Mouse (Mus musculus): ENCODE measurements around the gene Agtrap. TPM values are rescaled to one million over a fixed set of nuclear protein-coding genes. Genes with fewer than 3 reads are reported as not detected.
A peak's percentile ranks its signal among the peaks of the same experiment; 100 is the strongest.
"Not testable (repeated sequence)": the region's sequence is repeated elsewhere in the genome, so short reads cannot be mapped to it uniquely, and the experiment has no call there.

The Agtrap gene
- polyA plus RNA-seq, 1 experiment from 2014 or later, result 10.9 TPM

- Histone ChIP-seq H3K9me3 (ENCODE audit: control insufficient read depth, low read length) (no peaks in the 10 kb centered on the region), H3K9ac (ENCODE audit: low read depth, low read length) (no peak overlapping the region), H3K27ac (ENCODE audit: low read depth, low read length) (peak overlapping the region; percentile 33; the same call in 1 of the 2 replicates), H3K4me3 (ENCODE audit: low read depth, low read length) (no peak overlapping the region), H3K4me1 (replicated peaks; ENCODE audit: control insufficient read depth, insufficient read depth, low read length) (no peaks in the 10 kb centered on the region; the same call in none of the 2 replicates), H3K36me3 (ENCODE audit: control insufficient read depth, insufficient read depth, low read length) (no peaks in the 10 kb centered on the region), H3K4me2 (replicated peaks; ENCODE audit: low read depth, low read length) (no peak overlapping the region), H3K27me3 (ENCODE audit: control insufficient read depth, insufficient read depth, low read length) (no peaks in the 10 kb centered on the region)
- WGBS, result 82% methylated on average over 3 of the region's 3 CpGs
- DNase-seq (ENCODE audit: low spot score) (no peak), ATAC-seq (ENCODE audit: low FRiP score) (peak; percentile 4; the same call in 1 of the 2 replicates)
Observed at GRCm38 (mm10) chr4:148122694-148123066, 34.8 kb upstream of the Agtrap start.

GRCm38 (mm10) chr4:148121982-148122693 lies 34.3 kb upstream of the Agtrap start:
- Histone ChIP-seq H3K9me3 (ENCODE audit: control insufficient read depth, low read length) (no peaks in the 10 kb centered on the region), H3K9ac (ENCODE audit: low read depth, low read length) (no peak overlapping the region), H3K27me3 (ENCODE audit: control insufficient read depth, insufficient read depth, low read length) (no peaks in the 10 kb centered on the region), H3K27ac (ENCODE audit: low read depth, low read length) (peak overlapping the region; percentile 33; the same call in 1 of the 2 replicates), H3K4me1 (replicated peaks; ENCODE audit: control insufficient read depth, insufficient read depth, low read length) (no peaks in the 10 kb centered on the region; the same call in none of the 2 replicates), H3K36me3 (ENCODE audit: control insufficient read depth, insufficient read depth, low read length) (no peaks in the 10 kb centered on the region), H3K4me2 (replicated peaks; ENCODE audit: low read depth, low read length) (no peak overlapping the region), H3K4me3 (ENCODE audit: low read depth, low read length) (no peak overlapping the region)
- 5% methylated on average over 6 of the region's 6 CpGs for WGBS
- peak; percentile 88 for ATAC-seq (ENCODE audit: low FRiP score)
- DNase-seq (ENCODE audit: low spot score), result peak; percentile 48

- H3K27me3 ChIP-seq (ENCODE audit: control insufficient read depth, insufficient read depth, low read length), result no peaks in the 10 kb centered on the region
- no peak for DNase-seq (ENCODE audit: low spot score)
- no peak overlapping the region for H3K4me2 ChIP-seq (replicated peaks; ENCODE audit: low read depth, low read length)
- ATAC-seq (ENCODE audit: low FRiP score), result no peak
- H3K9me3 ChIP-seq (ENCODE audit: control insufficient read depth, low read length), result no peaks in the 10 kb centered on the region
- 89% methylated on average over 4 of the region's 4 CpGs for WGBS
- no peak overlapping the region for H3K9ac ChIP-seq (ENCODE audit: low read depth, low read length)
- no peaks in the 10 kb centered on the region; the same call in 1 of the 2 replicates for H3K4me1 ChIP-seq (replicated peaks; ENCODE audit: control insufficient read depth, insufficient read depth, low read length)
- H3K27ac ChIP-seq (ENCODE audit: low read depth, low read length), result no peak overlapping the region
- H3K4me3 ChIP-seq (ENCODE audit: low read depth, low read length), result no peak overlapping the region
- H3K36me3 ChIP-seq (ENCODE audit: control insufficient read depth, insufficient read depth, low read length), result no peaks in the 10 kb centered on the region
Observed at GRCm38 (mm10) chr4:148121362-148121761, 33.5 kb upstream of the Agtrap start.

GRCm38 (mm10) chr4:148120555-148120954 lies 32.7 kb upstream of the Agtrap start:
- Histone ChIP-seq H3K4me2 (replicated peaks; ENCODE audit: low read depth, low read length) (no peak overlapping the region), H3K4me3 (ENCODE audit: low read depth, low read length) (no peak overlapping the region), H3K9me3 (ENCODE audit: control insufficient read depth, low read length) (no peaks in the 10 kb centered on the region), H3K9ac (ENCODE audit: low read depth, low read length) (no peak overlapping the region), H3K27ac (ENCODE audit: low read depth, low read length) (no peak overlapping the region), H3K4me1 (replicated peaks; ENCODE audit: control insufficient read depth, insufficient read depth, low read length) (peaks cover 1% of the 10 kb centered on the region; the same call in 1 of the 2 replicates), H3K27me3 (ENCODE audit: control insufficient read depth, insufficient read depth, low read length) (no peaks in the 10 kb centered on the region), H3K36me3 (ENCODE audit: control insufficient read depth, insufficient read depth, low read length) (no peaks in the 10 kb centered on the region)
- no peak for ATAC-seq (ENCODE audit: low FRiP score)
- 83% methylated on average over 9 of the region's 9 CpGs for WGBS
- DNase-seq (ENCODE audit: low spot score), result no peak

GRCm38 (mm10) chr4:148119578-148119977 lies 31.7 kb upstream of the Agtrap start:
- not testable (repeated sequence) for H3K27ac ChIP-seq (ENCODE audit: low read depth, low read length); H3K36me3 ChIP-seq (ENCODE audit: control insufficient read depth, insufficient read depth, low read length); H3K4me1 ChIP-seq (replicated peaks; ENCODE audit: control insufficient read depth, insufficient read depth, low read length); H3K4me2 ChIP-seq (replicated peaks; ENCODE audit: low read depth, low read length); H3K9ac ChIP-seq (ENCODE audit: low read depth, low read length); DNase-seq (ENCODE audit: low spot score); H3K9me3 ChIP-seq (ENCODE audit: control insufficient read depth, low read length); H3K27me3 ChIP-seq (ENCODE audit: control insufficient read depth, insufficient read depth, low read length); ATAC-seq (ENCODE audit: low FRiP score); H3K4me3 ChIP-seq (ENCODE audit: low read depth, low read length)
- WGBS, result 89% methylated on average over 9 of the region's 9 CpGs

- Histone ChIP-seq H3K9ac (ENCODE audit: low read depth, low read length) (no peak overlapping the region), H3K9me3 (ENCODE audit: control insufficient read depth, low read length) (no peaks in the 10 kb centered on the region), H3K27ac (ENCODE audit: low read depth, low read length) (no peak overlapping the region), H3K27me3 (ENCODE audit: control insufficient read depth, insufficient read depth, low read length) (0 out of 2 replicates have a peak, but pooled peaks cover 3% of the 10 kb centered on the region), H3K36me3 (ENCODE audit: control insufficient read depth, insufficient read depth, low read length) (peaks cover 2% of the 10 kb centered on the region; the same call in 1 of the 2 replicates), H3K4me2 (replicated peaks; ENCODE audit: low read depth, low read length) (no peak overlapping the region), H3K4me1 (replicated peaks; ENCODE audit: control insufficient read depth, insufficient read depth, low read length) (peaks cover 8% of the 10 kb centered on the region), H3K4me3 (ENCODE audit: low read depth, low read length) (no peak overlapping the region)
- ATAC-seq (ENCODE audit: low FRiP score), result no peak
- DNase-seq (ENCODE audit: low spot score), result no peak
- 78% methylated on average over 4 of the region's 4 CpGs for WGBS
Observed at GRCm38 (mm10) chr4:148117392-148117791, 29.6 kb upstream of the Agtrap start.

- Histone ChIP-seq H3K36me3 (ENCODE audit: control insufficient read depth, insufficient read depth, low read length) (peaks cover 2% of the 10 kb centered on the region; the same call in 1 of the 2 replicates), H3K9me3 (ENCODE audit: control insufficient read depth, low read length) (no peaks in the 10 kb centered on the region), H3K9ac (ENCODE audit: low read depth, low read length) (no peak overlapping the region), H3K4me1 (replicated peaks; ENCODE audit: control insufficient read depth, insufficient read depth, low read length) (peaks cover 8% of the 10 kb centered on the region), H3K27ac (ENCODE audit: low read depth, low read length) (no peak overlapping the region), H3K4me3 (ENCODE audit: low read depth, low read length) (no peak overlapping the region), H3K4me2 (replicated peaks; ENCODE audit: low read depth, low read length) (no peak overlapping the region), H3K27me3 (ENCODE audit: control insufficient read depth, insufficient read depth, low read length) (0 out of 2 replicates have a peak, but pooled peaks cover 3% of the 10 kb centered on the region)
- ATAC-seq (ENCODE audit: low FRiP score), result no peak
- 79% methylated on average over 4 of the region's 4 CpGs for WGBS
- peak; percentile 38 for DNase-seq (ENCODE audit: low spot score)
Observed at GRCm38 (mm10) chr4:148116657-148117056, 28.8 kb upstream of the Agtrap start.

GRCm38 (mm10) chr4:148115467-148115866 lies 27.6 kb upstream of the Agtrap start:
- ATAC-seq (ENCODE audit: low FRiP score) (peak; percentile 36), DNase-seq (ENCODE audit: low spot score) (peak; percentile 61)
- peak overlapping the region; percentile 59; the same call in 1 of the 2 replicates for H3K9ac ChIP-seq (ENCODE audit: low read depth, low read length)
- H3K4me2 ChIP-seq (replicated peaks; ENCODE audit: low read depth, low read length), result no peak overlapping the region
- H3K9me3 ChIP-seq (ENCODE audit: control insufficient read depth, low read length), result no peaks in the 10 kb centered on the region
- peak overlapping the region; percentile 80; the same call in 1 of the 2 replicates for H3K27ac ChIP-seq (ENCODE audit: low read depth, low read length)
- H3K4me1 ChIP-seq (replicated peaks; ENCODE audit: control insufficient read depth, insufficient read depth, low read length), result peaks cover 8% of the 10 kb centered on the region
- H3K36me3 ChIP-seq (ENCODE audit: control insufficient read depth, insufficient read depth, low read length), result peaks cover 2% of the 10 kb centered on the region; the same call in 1 of the 2 replicates
- no peak overlapping the region for H3K4me3 ChIP-seq (ENCODE audit: low read depth, low read length)
- 0 out of 2 replicates have a peak, but pooled peaks cover 3% of the 10 kb centered on the region for H3K27me3 ChIP-seq (ENCODE audit: control insufficient read depth, insufficient read depth, low read length)
- 9% methylated on average over 15 of the region's 15 CpGs for WGBS

Measured in hindbrain, embryonic 11.5 days (tissue).